Mouse (Mus musculus) CH12.LX (cell line): Measurements from ENCODE around the gene Neurl4.

ENCODE experiments used
- BHLHE40 ChIP-seq: IDR thresholded peaks from 2 replicates; pipeline ENCODE4 v1.6.1; 2011; ENCODE audit warnings: mild to moderate bottlenecking, low read depth, low read length, improper control_type of control experiment
- CHD1 ChIP-seq: IDR thresholded peaks from 2 replicates; pipeline ENCODE4 v1.6.1; 2012; ENCODE audit warnings: low read depth, low read length, improper control_type of control experiment, inconsistent platforms
- CTCF ChIP-seq, 2 experiments: IDR thresholded peaks in 1 of 2; conservative IDR thresholded peaks in 1 of 2; 2 replicates each; pipeline ENCODE4 v1.5.1; 2011 to 2012; ENCODE audit warnings: low read depth in 2 of 2, low read length in 2 of 2, improper control_type of control experiment in 1 of 2, inconsistent platforms in 1 of 2, mild to moderate bottlenecking in 1 of 2, moderate library complexity in 1 of 2
- ELF1 ChIP-seq: IDR thresholded peaks from 2 replicates; pipeline ENCODE4 v1.6.1; 2014; ENCODE audit warnings: low read depth, mild to moderate bottlenecking, inconsistent platforms, low read length, improper control_type of control experiment
- EP300 ChIP-seq: IDR thresholded peaks from 2 replicates; pipeline ENCODE4 v1.6.1; 2011; ENCODE audit warnings: low read length, improper control_type of control experiment
- HCFC1 ChIP-seq: IDR thresholded peaks from 2 replicates; pipeline ENCODE4 v1.6.1; 2012; ENCODE audit warnings: low read depth, mild to moderate bottlenecking, inconsistent platforms, low read length, improper control_type of control experiment
- POLR2A ChIP-seq: IDR thresholded peaks from 2 replicates; pipeline ENCODE4 v1.6.1; 2011; ENCODE audit warnings: low read depth, mild to moderate bottlenecking, improper control_type of control experiment, low read length
- POLR2AphosphoS2 ChIP-seq: IDR thresholded peaks from 2 replicates; pipeline ENCODE4 v1.6.1; 2011; ENCODE audit warnings: low read depth, low read length, improper control_type of control experiment
- RAD21 ChIP-seq: IDR thresholded peaks from 2 replicates; pipeline ENCODE4 v1.6.1; 2011; ENCODE audit warnings: low read depth, mild to moderate bottlenecking, low read length, improper control_type of control experiment, moderate library complexity
- RCOR1 ChIP-seq: conservative IDR thresholded peaks from 2 replicates; pipeline ENCODE4 v1.6.1; 2012; ENCODE audit warnings: low read depth, mild to moderate bottlenecking, inconsistent platforms, low read length, improper control_type of control experiment
- TBP ChIP-seq: conservative IDR thresholded peaks from 2 replicates; pipeline ENCODE4 v1.6.1; 2011; ENCODE audit warnings: low read depth, low read length, improper control_type of control experiment
- TCF12 ChIP-seq: IDR thresholded peaks from 2 replicates; pipeline ENCODE4 v1.6.1; 2014; ENCODE audit warnings: low read depth, mild to moderate bottlenecking, inconsistent platforms, low read length, improper control_type of control experiment
- ZC3H11A ChIP-seq: IDR thresholded peaks from 2 replicates; pipeline ENCODE4 v1.6.1; 2012; ENCODE audit warnings: low read depth, mild to moderate bottlenecking, inconsistent platforms, low read length, improper control_type of control experiment

GRCm38 (mm10) chr11:69901993-69902392 is 1.1 kb downstream of the Neurl4 start:
- TF ChIP-seq POLR2A (no peak), ELF1 (no peak), RCOR1 (no peak), CHD1 (no peak), CTCF (conservative IDR thresholded peaks at IDR 0.05 in 1 of 2, IDR thresholded peaks at IDR 0.05 in 1 of 2; ENCODE audit: low read depth in 2 of 2, low read length in 2 of 2) (no peak), HCFC1 (no peak), RAD21 (no peak), TCF12 (no peak), TBP (no peak), EP300 (no peak), BHLHE40 (no peak), ZC3H11A (no peak), POLR2AphosphoS2 (no peak)
